Mouse (Mus musculus): ENCODE measurements at regions not wholly inside any gene's neighbourhood (a gene's known extent, or its start where the extent isn't known, plus 50 kb on each side); places are given as distances from the start of the nearest gene placed in this dataset.

- no peak for TF ChIP-seq GATA4 (IDR thresholded peaks at IDR 0.05; ENCODE audit: insufficient replicate concordance, low read length)
These were observed 269.2 kb upstream of the Ednrb start for GRCm38 (mm10) chr14:104113448-104113847.

- TF ChIP-seq GATA4 (IDR thresholded peaks at IDR 0.05; ENCODE audit: insufficient replicate concordance, low read length): no peak
These were observed 242.2 kb upstream of the Ednrb start for GRCm38 (mm10) chr14:104086381-104086780.

GRCm38 (mm10) chr14:104053697-104054096, 209.5 kb upstream of the Ednrb start:
- no peak for TF ChIP-seq GATA4 (IDR thresholded peaks at IDR 0.05; ENCODE audit: insufficient replicate concordance, low read length)

GRCm38 (mm10) chr14:104038628-104039325, 194.6 kb upstream of the Ednrb start:
- no peak for TF ChIP-seq GATA4 (IDR thresholded peaks at IDR 0.05; ENCODE audit: insufficient replicate concordance, low read length)

- TF ChIP-seq GATA4 (IDR thresholded peaks at IDR 0.05; ENCODE audit: insufficient replicate concordance, low read length): no peak
These were observed 189.4 kb upstream of the Ednrb start for GRCm38 (mm10) chr14:104033606-104034005.

GRCm38 (mm10) chr14:104030784-104031470, 186.7 kb upstream of the Ednrb start:
- TF ChIP-seq GATA4 (IDR thresholded peaks at IDR 0.05; ENCODE audit: insufficient replicate concordance, low read length): no peak

GRCm38 (mm10) chr14:104029668-104030530, 185.7 kb upstream of the Ednrb start:
- no peak for TF ChIP-seq GATA4 (IDR thresholded peaks at IDR 0.05; ENCODE audit: insufficient replicate concordance, low read length)

GRCm38 (mm10) chr14:104027900-104028285, 183.7 kb upstream of the Ednrb start:
- no peak for TF ChIP-seq GATA4 (IDR thresholded peaks at IDR 0.05; ENCODE audit: insufficient replicate concordance, low read length)

GRCm38 (mm10) chr14:104027077-104027899, 183.1 kb upstream of the Ednrb start:
- TF ChIP-seq GATA4 (IDR thresholded peaks at IDR 0.05; ENCODE audit: insufficient replicate concordance, low read length): no peak

- TF ChIP-seq GATA4 (IDR thresholded peaks at IDR 0.05; ENCODE audit: insufficient replicate concordance, low read length): no peak
These were observed 164.3 kb upstream of the Ednrb start for GRCm38 (mm10) chr14:104008538-104008937.

- no peak for TF ChIP-seq GATA4 (IDR thresholded peaks at IDR 0.05; ENCODE audit: insufficient replicate concordance, low read length)
These were observed 162.2 kb upstream of the Ednrb start for GRCm38 (mm10) chr14:104006426-104006825.

GRCm38 (mm10) chr14:104005132-104005531, 160.9 kb upstream of the Ednrb start:
- no peak for TF ChIP-seq GATA4 (IDR thresholded peaks at IDR 0.05; ENCODE audit: insufficient replicate concordance, low read length)

- TF ChIP-seq GATA4 (IDR thresholded peaks at IDR 0.05; ENCODE audit: insufficient replicate concordance, low read length): no peak
These were observed 158.2 kb upstream of the Ednrb start for GRCm38 (mm10) chr14:104002421-104002820.

GRCm38 (mm10) chr14:103990418-103990817, 146.2 kb upstream of the Ednrb start:
- no peak for TF ChIP-seq GATA4 (IDR thresholded peaks at IDR 0.05; ENCODE audit: insufficient replicate concordance, low read length)

- TF ChIP-seq GATA4 (IDR thresholded peaks at IDR 0.05; ENCODE audit: insufficient replicate concordance, low read length): no peak
These were observed 145.7 kb upstream of the Ednrb start for GRCm38 (mm10) chr14:103989949-103990348.
